Mouse (Mus musculus) hindbrain, embryonic 16.5 days (tissue): ENCODE results near the gene Intu. TPM values are rescaled to one million over a fixed set of nuclear protein-coding genes. Genes with fewer than 3 reads are reported as not detected.

ENCODE experiments used
- ATAC-seq: fragments of 200-750 bp; cut with Nextera tagmentation; 2 replicates; pipeline ENCODE4 v1.8.0; 2017; ENCODE audit warnings: moderate TSS enrichment, moderate library complexity
- H3K27ac ChIP-seq: fragments of 300-500 bp; sonication (generic); 2 replicates; pipeline ENCODE4 v1.5.1; 2014; ENCODE audit warnings: low read depth, mild to moderate bottlenecking, control low read depth, low read length, moderate library complexity
- H3K27me3 ChIP-seq: fragments of 300-500 bp; sonication (generic); replicated peaks from 2 replicates; pipeline ENCODE4 v1.6.1; 2014; ENCODE audit warnings: low read length; ENCODE audit not compliant: control insufficient read depth, insufficient read depth
- H3K36me3 ChIP-seq: fragments of 300-500 bp; sonication (generic); 2 replicates; pipeline ENCODE4 v1.6.1; 2014; ENCODE audit warnings: mild to moderate bottlenecking, low read length, moderate library complexity, mixed read lengths; ENCODE audit not compliant: control insufficient read depth, insufficient read depth
- H3K4me1 ChIP-seq: fragments of 300-500 bp; sonication (generic); 2 replicates; pipeline ENCODE4 v1.6.1; 2014; ENCODE audit warnings: low read depth, low read length; ENCODE audit not compliant: control insufficient read depth, insufficient read depth
- H3K4me2 ChIP-seq: fragments of 300-500 bp; sonication (generic); 2 replicates; pipeline ENCODE4 v1.6.1; 2014; ENCODE audit warnings: mild to moderate bottlenecking, low read length, control low read depth, moderate library complexity
- H3K4me3 ChIP-seq: fragments of 300-500 bp; sonication (generic); 2 replicates; pipeline ENCODE4 v1.5.1; 2014; ENCODE audit warnings: mild to moderate bottlenecking, low read length, control low read depth, moderate library complexity
- H3K9ac ChIP-seq: fragments of 300-500 bp; sonication (generic); 2 replicates; pipeline ENCODE4 v1.6.1; 2014; ENCODE audit warnings: low read depth, mild to moderate bottlenecking, control low read depth, low read length, moderate library complexity
- H3K9me3 ChIP-seq: fragments of 300-500 bp; sonication (generic); 2 replicates; pipeline ENCODE4 v1.6.1; 2014; ENCODE audit warnings: mild to moderate bottlenecking, low read length, moderate library complexity; ENCODE audit not compliant: control insufficient read depth
- WGBS: fragments of 180-500 bp; shearing (Covaris S2); extraction: QIAGEN DNeasy Blood & Tissue Kit; methylation state at CpG from one replicate; pipeline ENCODE4 v1.1.7; 2014; 5-methylcytosine and 5-hydroxymethylcytosine counted together
- polyA plus RNA-seq: library from polyadenylated mRNA; unstranded; fragments of >200 nt; fragmentation: Nextera tagmentation; extraction: Ambion mirVana; gene quantifications from 2 replicates; pipeline ENCODE4 v1.2.1, GENCODE M21; 2015

Gene Intu
- polyA plus RNA-seq, 1 experiment from 2014 or later, result 3.3 TPM

DNA sequence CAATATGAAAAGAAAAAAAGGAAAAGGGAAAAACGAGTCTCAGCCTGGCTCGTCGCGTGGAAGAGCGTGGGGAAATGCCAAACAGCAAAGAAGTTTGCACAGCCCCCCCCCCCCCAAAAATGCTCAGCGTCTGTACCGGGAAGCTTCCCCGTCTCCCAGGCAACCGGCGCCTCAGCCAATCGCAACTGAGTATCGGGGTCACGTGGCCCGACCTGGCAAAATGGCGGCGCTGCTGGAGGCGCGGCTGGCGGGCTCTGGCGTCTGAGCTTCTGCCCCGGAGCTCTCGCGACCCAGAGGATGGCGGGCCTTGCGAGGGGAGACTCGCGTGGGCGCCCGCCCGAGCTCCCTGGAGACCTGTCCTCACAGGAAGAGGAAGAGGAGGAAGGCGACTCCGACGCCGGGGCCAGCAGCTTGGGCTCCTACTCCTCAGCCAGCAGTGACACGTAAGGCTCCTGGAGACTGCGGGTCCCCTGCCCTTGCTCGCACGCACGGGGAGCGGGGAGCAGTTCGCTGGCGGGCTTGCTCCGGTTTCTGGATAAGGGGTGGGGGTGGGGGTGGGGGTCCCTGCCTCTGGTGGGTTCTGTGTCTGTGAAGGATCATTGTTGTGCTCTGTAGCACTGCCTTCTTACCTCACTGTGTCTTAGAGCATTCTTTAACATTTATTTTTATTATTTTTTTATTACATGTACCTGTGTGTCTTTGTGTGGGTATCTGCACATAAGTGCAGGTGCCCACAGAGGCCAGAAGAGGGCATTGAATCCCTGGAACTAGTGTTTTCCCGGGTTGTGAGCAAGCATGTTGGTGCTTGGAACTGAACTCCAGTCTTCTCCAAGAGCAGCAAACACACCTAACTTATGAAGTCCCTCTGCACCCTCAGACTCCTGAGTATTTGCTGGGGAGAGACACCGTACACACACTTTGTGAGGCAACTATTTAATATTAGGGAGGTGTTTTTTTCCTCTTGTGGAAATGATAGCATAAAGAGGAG, 9.8 kb downstream of the Intu start:
- peak overlapping the region; percentile 73; the same call in 1 of the 2 replicates for H3K27ac ChIP-seq
- no peaks in the 10 kb centered on the region for H3K27me3 ChIP-seq
- H3K9me3 ChIP-seq, result no peaks in the 10 kb centered on the region
- 5% methylated on average over 37 of the region's 45 CpGs for WGBS
- H3K9ac ChIP-seq, result peak overlapping the region; percentile 86
- H3K4me1 ChIP-seq, result 0 out of 2 replicates have a peak, but pooled peaks cover 2% of the 10 kb centered on the region
- peak overlapping the region; percentile 64 for H3K4me2 ChIP-seq
- ATAC-seq, result peak; percentile 97
- peak overlapping the region; percentile 85 for H3K4me3 ChIP-seq
- no peaks in the 10 kb centered on the region for H3K36me3 ChIP-seq

DNA sequence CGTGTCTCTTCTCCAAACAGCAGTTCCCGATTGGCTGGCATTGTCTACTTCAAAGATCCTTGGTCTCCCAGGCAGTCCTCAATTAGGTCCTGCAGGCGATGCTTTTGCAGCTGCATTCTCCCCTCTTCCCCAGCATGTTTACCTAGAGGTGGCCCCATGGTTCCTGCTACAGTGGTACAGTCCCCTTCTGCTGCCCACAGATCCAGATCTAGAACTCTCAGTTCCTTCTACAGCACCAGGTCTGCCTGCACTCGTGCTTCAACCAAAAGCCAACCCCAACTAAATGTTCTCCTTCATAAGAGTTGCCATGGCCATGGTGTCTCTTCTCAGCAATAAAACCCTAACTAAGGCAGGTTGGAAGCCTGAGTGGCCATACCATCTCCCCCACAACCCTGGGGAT, 15.5 kb downstream of the Intu start:
- H3K9me3 ChIP-seq, result no peaks in the 10 kb centered on the region
- H3K4me3 ChIP-seq, result no peak overlapping the region
- no peak overlapping the region for H3K4me2 ChIP-seq
- 0 out of 2 replicates have a peak, but pooled peaks cover 2% of the 10 kb centered on the region for H3K4me1 ChIP-seq
- no peak for ATAC-seq
- H3K27me3 ChIP-seq, result no peaks in the 10 kb centered on the region
- H3K36me3 ChIP-seq, result 0 out of 2 replicates have a peak, but pooled peaks cover 3% of the 10 kb centered on the region
- WGBS, result 88% methylated on average over 4 of the region's 4 CpGs
- no peak overlapping the region for H3K9ac ChIP-seq
- H3K27ac ChIP-seq, result no peak overlapping the region

DNA sequence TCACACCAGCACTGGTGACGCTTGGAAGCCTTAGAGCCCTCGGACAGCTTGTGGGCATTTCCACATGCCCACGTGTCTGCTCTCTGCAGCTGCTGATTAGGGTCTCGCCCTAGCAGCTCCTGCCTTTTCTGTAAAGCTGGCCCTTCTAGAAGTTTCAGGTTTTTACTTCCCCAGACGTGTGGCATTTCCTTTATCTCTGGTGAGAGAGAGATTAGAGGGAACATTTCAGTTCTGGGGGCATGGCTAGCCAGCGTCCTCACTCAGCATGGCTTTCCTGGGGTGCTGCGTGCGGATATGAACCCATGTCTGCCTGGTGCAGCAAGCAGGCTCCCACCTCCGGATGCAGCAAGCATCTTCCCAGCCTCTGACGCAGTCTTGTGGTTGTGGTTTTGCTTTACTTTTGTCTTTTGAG, 121.9 kb downstream of the Intu start:
- no peak for ATAC-seq
- H3K4me3 ChIP-seq, result no peak overlapping the region
- no peak overlapping the region for H3K9ac ChIP-seq
- no peaks in the 10 kb centered on the region for H3K9me3 ChIP-seq
- no peak overlapping the region for H3K4me2 ChIP-seq
- no peaks in the 10 kb centered on the region for H3K4me1 ChIP-seq
- no peaks in the 10 kb centered on the region for H3K27me3 ChIP-seq
- H3K27ac ChIP-seq, result no peak overlapping the region
- 77% methylated on average over 10 of the region's 10 CpGs for WGBS
- H3K36me3 ChIP-seq, result no peaks in the 10 kb centered on the region

DNA sequence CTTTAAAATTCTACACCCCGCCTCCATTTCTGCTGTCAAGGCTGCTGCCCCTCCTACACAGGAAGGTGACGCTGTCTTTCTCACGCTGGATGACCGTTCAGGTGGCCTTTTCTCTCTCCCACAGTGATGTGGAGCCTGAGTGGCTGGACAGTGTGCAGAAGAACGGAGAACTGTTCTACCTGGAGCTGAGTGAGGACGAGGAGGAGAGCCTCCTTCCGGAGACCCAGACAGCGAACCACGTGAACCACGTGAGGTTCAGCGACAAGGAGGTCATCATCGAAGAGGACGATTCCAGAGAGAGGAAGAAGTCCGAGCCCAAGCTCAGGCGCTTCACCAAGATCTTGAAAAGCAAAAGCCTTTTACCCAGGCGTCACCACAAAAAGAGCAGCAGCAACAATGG, 122.5 kb downstream of the Intu start:
- no peak overlapping the region for H3K27ac ChIP-seq
- H3K27me3 ChIP-seq, result no peaks in the 10 kb centered on the region
- no peaks in the 10 kb centered on the region for H3K4me1 ChIP-seq
- H3K9me3 ChIP-seq, result no peaks in the 10 kb centered on the region
- no peak for ATAC-seq
- 93% methylated on average over 16 of the region's 16 CpGs for WGBS
- H3K36me3 ChIP-seq, result no peaks in the 10 kb centered on the region
- H3K4me3 ChIP-seq, result no peak overlapping the region
- H3K4me2 ChIP-seq, result no peak overlapping the region
- no peak overlapping the region for H3K9ac ChIP-seq

DNA sequence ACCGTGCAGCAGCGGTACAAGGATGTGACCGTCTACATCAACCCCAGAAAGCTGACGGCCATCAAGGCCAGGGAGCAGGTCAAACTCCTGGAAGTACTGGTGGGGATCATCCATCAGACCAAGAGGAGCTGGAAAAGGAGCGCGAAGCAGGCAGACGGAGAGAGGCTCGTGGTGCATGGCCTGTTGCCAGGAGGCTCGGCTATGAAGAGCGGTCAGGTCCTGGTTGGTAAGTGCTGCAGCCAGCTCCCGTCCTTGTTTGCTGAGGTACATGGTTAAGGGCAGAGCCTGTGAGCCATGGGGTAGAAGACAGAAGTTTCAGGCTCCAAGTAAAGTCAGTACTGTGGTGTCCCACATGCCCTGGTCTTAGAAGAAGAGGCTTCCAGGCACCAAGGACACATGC, 122.9 kb downstream of the Intu start:
- no peak overlapping the region for H3K9ac ChIP-seq
- H3K27me3 ChIP-seq, result no peaks in the 10 kb centered on the region
- no peaks in the 10 kb centered on the region for H3K9me3 ChIP-seq
- 73% methylated on average over 11 of the region's 11 CpGs for WGBS
- no peaks in the 10 kb centered on the region for H3K36me3 ChIP-seq
- no peak for ATAC-seq
- no peaks in the 10 kb centered on the region for H3K4me1 ChIP-seq
- H3K27ac ChIP-seq, result no peak overlapping the region
- H3K4me2 ChIP-seq, result no peak overlapping the region
- H3K4me3 ChIP-seq, result no peak overlapping the region

DNA sequence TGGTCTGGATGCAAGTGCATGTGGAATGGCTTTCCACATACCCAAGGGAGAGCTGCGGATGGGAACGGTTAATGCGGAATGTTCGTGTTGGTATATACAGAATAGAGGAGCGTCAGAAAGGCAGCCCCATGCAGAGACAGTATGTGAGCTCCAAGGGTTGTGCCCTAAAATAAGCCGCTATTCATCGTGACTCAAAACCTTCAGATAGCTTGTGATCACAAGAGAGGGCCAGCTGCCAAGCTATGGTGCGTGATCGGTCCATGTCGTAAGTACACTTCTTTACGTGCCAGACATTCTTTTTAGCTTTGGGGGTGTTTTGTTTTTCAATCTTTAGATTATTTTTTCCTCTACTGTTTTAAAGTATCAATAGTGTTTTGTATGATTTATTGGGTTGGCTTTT, 124.5 kb downstream of the Intu start:
- no peak overlapping the region for H3K4me2 ChIP-seq
- no peaks in the 10 kb centered on the region for H3K4me1 ChIP-seq
- no peaks in the 10 kb centered on the region for H3K36me3 ChIP-seq
- no peaks in the 10 kb centered on the region for H3K27me3 ChIP-seq
- WGBS, result 73% methylated on average over 11 of the region's 11 CpGs
- no peak for ATAC-seq
- H3K9me3 ChIP-seq, result no peaks in the 10 kb centered on the region
- H3K4me3 ChIP-seq, result no peak overlapping the region
- H3K27ac ChIP-seq, result no peak overlapping the region
- H3K9ac ChIP-seq, result no peak overlapping the region

DNA sequence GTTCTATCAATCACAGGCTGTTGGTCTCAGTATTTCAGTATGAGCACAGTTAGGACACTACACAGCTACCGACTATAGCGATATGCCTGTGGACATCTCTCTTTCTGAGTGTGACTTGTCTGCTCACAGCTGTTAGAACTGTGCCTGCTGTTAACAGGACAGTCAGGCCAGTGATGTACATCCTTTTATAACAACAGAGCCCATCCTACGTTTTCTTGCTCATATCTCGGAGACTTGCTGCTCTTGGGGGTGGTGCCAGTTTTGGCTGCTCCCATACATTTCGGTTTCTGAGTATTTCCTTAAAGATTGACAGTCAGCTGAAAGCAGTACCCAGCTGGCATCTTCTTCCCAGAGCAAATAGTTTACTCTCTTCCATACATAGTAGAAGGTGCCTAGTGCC, 125.3 kb downstream of the Intu start:
- Histone ChIP-seq H3K4me2 (no peak overlapping the region), H3K4me3 (no peak overlapping the region), H3K4me1 (no peaks in the 10 kb centered on the region), H3K36me3 (no peaks in the 10 kb centered on the region), H3K27me3 (no peaks in the 10 kb centered on the region), H3K27ac (no peak overlapping the region), H3K9me3 (no peaks in the 10 kb centered on the region), H3K9ac (no peak overlapping the region)
- ATAC-seq, result no peak
- 90% methylated on average over 5 of the region's 5 CpGs for WGBS

DNA sequence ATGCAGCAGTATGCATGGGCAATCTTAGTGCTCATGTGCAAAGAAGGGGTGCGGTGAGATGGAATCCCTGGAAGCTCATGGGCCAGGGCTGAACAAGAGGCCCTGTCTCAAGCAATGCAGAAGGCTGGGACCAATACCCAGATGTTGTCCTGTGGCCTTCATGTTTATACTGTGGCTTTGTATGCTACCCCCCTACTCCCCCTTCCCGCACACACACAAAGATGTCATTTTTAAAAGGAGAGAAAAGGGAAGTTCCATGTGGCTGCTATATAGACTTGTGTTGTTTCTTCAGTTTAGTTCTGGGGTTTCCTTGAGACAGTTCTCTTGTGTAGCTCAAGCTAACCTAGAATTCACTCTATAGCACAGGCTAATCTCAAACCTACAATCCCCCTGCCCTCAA, 129.1 kb downstream of the Intu start:
- Histone ChIP-seq H3K4me2 (no peak overlapping the region), H3K36me3 (0 out of 2 replicates have a peak, but pooled peaks cover 4% of the 10 kb centered on the region), H3K4me1 (no peaks in the 10 kb centered on the region), H3K9ac (no peak overlapping the region), H3K4me3 (no peak overlapping the region), H3K27me3 (no peaks in the 10 kb centered on the region), H3K9me3 (no peaks in the 10 kb centered on the region), H3K27ac (no peak overlapping the region)
- ATAC-seq, result no peak
- WGBS, result 93% methylated on average over 2 of the region's 2 CpGs

DNA sequence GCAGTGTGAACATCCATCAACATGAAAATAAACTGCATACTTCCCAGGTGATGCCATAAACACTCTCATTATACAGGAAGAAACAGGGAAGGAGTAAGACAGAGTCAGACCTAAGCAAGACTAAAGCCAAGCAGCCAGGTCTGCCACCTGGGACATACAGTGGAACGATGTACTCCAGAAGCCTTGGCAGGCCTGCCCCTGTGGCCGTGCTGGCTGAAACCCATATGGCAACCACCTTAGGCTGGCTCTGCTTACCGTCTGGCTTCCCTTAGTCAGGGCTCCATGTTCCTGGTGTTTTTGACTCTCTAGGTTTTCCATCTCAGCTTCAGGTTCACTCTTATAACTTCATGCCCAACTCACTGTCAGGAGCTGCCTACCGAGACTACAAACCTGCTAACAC, 135.0 kb downstream of the Intu start:
- WGBS, result 69% methylated on average over 4 of the region's 4 CpGs
- H3K9ac ChIP-seq, result no peak overlapping the region
- H3K27ac ChIP-seq, result no peak overlapping the region
- H3K27me3 ChIP-seq, result no peaks in the 10 kb centered on the region
- no peaks in the 10 kb centered on the region for H3K4me1 ChIP-seq
- no peaks in the 10 kb centered on the region for H3K9me3 ChIP-seq
- ATAC-seq, result no peak
- 0 out of 2 replicates have a peak, but pooled peaks cover 4% of the 10 kb centered on the region for H3K36me3 ChIP-seq
- no peak overlapping the region for H3K4me2 ChIP-seq
- no peak overlapping the region for H3K4me3 ChIP-seq
